Mouse (Mus musculus) hindbrain, embryonic 10.5 days (tissue): ENCODE data around the gene Stxbp6. TPM values are rescaled to one million over a fixed set of nuclear protein-coding genes. Genes with fewer than 3 reads are reported as not detected.
A peak's percentile ranks its signal among the peaks of the same experiment; 100 is the strongest.

Source experiments
- DNase-seq: peaks from one replicate; pipeline ENCODE4 v3.0.0-alpha.2; 2017; ENCODE audit warnings: low spot score
- H3K27ac ChIP-seq: fragments of 300-500 bp; sonication (generic); 2 replicates; pipeline ENCODE4 v1.5.1; 2016; ENCODE audit warnings: mild to moderate bottlenecking, moderate library complexity
- H3K27me3 ChIP-seq: fragments of 300-500 bp; sonication (generic); 2 replicates; pipeline ENCODE4 v1.6.1; 2016; ENCODE audit warnings: mild to moderate bottlenecking; ENCODE audit not compliant: poor library complexity, insufficient read depth, severe bottlenecking
- H3K36me3 ChIP-seq: fragments of 300-500 bp; sonication (generic); 2 replicates; pipeline ENCODE4 v1.6.1; 2016; ENCODE audit warnings: mild to moderate bottlenecking, moderate library complexity
- H3K4me1 ChIP-seq: fragments of 300-500 bp; sonication (generic); replicated peaks from 2 replicates; pipeline ENCODE4 v1.6.1; 2016; ENCODE audit warnings: mild to moderate bottlenecking
- H3K4me3 ChIP-seq: fragments of 300-500 bp; sonication (generic); 2 replicates; pipeline ENCODE4 v1.5.1; 2016; ENCODE audit warnings: mild to moderate bottlenecking, moderate library complexity
- H3K9me3 ChIP-seq: fragments of 300-500 bp; sonication (generic); 2 replicates; pipeline ENCODE4 v1.6.1; 2016; ENCODE audit warnings: mild to moderate bottlenecking, moderate library complexity
- WGBS: fragments of 180-500 bp; shearing (Covaris S2); methylation state at CpG from one replicate; pipeline ENCODE4 v1.1.7; 2016; 5-methylcytosine and 5-hydroxymethylcytosine counted together
- polyA plus RNA-seq: library from polyadenylated mRNA; unstranded; fragments of >200 nt; fragmentation: Nextera tagmentation; extraction: Ambion mirVana; gene quantifications from 2 replicates; pipeline ENCODE4 v1.2.1, GENCODE M21; 2016

The Stxbp6 gene
- polyA plus RNA-seq, 1 experiment from 2014 or later: 14.9 TPM

- Histone ChIP-seq H3K9me3 (no peaks in the 10 kb centered on the region), H3K27me3 (no peaks in the 10 kb centered on the region), H3K4me1 (0 out of 2 replicates have a peak, but pooled peaks cover 4% of the 10 kb centered on the region), H3K27ac (no peak overlapping the region), H3K4me3 (no peak overlapping the region), H3K36me3 (no peaks in the 10 kb centered on the region)
- 89% methylated on average over 3 of the region's 3 CpGs for WGBS
- DNase-seq: no peak
Measured at GRCm38 (mm10) chr12:44975266-44975665, 99.2 kb downstream of the Stxbp6 start.

GRCm38 (mm10) chr12:44971477-44971876 is 103.0 kb downstream of the Stxbp6 start:
- Histone ChIP-seq H3K4me1 (no peaks in the 10 kb centered on the region), H3K36me3 (no peaks in the 10 kb centered on the region), H3K27ac (no peak overlapping the region), H3K9me3 (no peaks in the 10 kb centered on the region), H3K27me3 (no peaks in the 10 kb centered on the region), H3K4me3 (no peak overlapping the region)
- no peak for DNase-seq
- WGBS: 96% methylated on average over 2 of the region's 2 CpGs

- H3K36me3 ChIP-seq: no peaks in the 10 kb centered on the region
- H3K4me3 ChIP-seq: no peak overlapping the region
- no peak for DNase-seq
- no peaks in the 10 kb centered on the region for H3K27me3 ChIP-seq
- no peaks in the 10 kb centered on the region for H3K9me3 ChIP-seq
- WGBS: 91% methylated on average over 1 of the region's 1 CpGs
- no peak overlapping the region for H3K27ac ChIP-seq
- H3K4me1 ChIP-seq: no peaks in the 10 kb centered on the region
Measured at GRCm38 (mm10) chr12:44967448-44967847, 107.1 kb downstream of the Stxbp6 start.

GRCm38 (mm10) chr12:44957474-44957873 is 117.0 kb downstream of the Stxbp6 start:
- H3K27ac ChIP-seq: no peak overlapping the region
- no peak overlapping the region for H3K4me3 ChIP-seq
- no peaks in the 10 kb centered on the region for H3K36me3 ChIP-seq
- no peaks in the 10 kb centered on the region for H3K4me1 ChIP-seq
- DNase-seq: no peak
- no peaks in the 10 kb centered on the region for H3K9me3 ChIP-seq
- 91% methylated on average over 3 of the region's 3 CpGs for WGBS
- no peaks in the 10 kb centered on the region for H3K27me3 ChIP-seq

GRCm38 (mm10) chr12:44953121-44953520 is 121.4 kb downstream of the Stxbp6 start:
- H3K36me3 ChIP-seq: no peaks in the 10 kb centered on the region
- no peak overlapping the region for H3K27ac ChIP-seq
- no peaks in the 10 kb centered on the region for H3K4me1 ChIP-seq
- DNase-seq: no peak
- 90% methylated on average over 2 of the region's 2 CpGs for WGBS
- H3K27me3 ChIP-seq: no peaks in the 10 kb centered on the region
- H3K9me3 ChIP-seq: no peaks in the 10 kb centered on the region
- no peak overlapping the region for H3K4me3 ChIP-seq

GRCm38 (mm10) chr12:44952072-44952471 is 122.4 kb downstream of the Stxbp6 start:
- Histone ChIP-seq H3K36me3 (no peaks in the 10 kb centered on the region), H3K27me3 (no peaks in the 10 kb centered on the region), H3K4me3 (no peak overlapping the region), H3K27ac (no peak overlapping the region), H3K9me3 (no peaks in the 10 kb centered on the region), H3K4me1 (no peaks in the 10 kb centered on the region)
- DNase-seq: no peak
- 90% methylated on average over 3 of the region's 3 CpGs for WGBS

- 96% methylated on average over 2 of the region's 2 CpGs for WGBS
Measured at GRCm38 (mm10) chr12:44950559-44950958, 124.0 kb downstream of the Stxbp6 start.

GRCm38 (mm10) chr12:44947823-44948222 is 126.7 kb downstream of the Stxbp6 start:
- Histone ChIP-seq H3K4me1 (no peaks in the 10 kb centered on the region), H3K27me3 (no peaks in the 10 kb centered on the region), H3K36me3 (no peaks in the 10 kb centered on the region), H3K27ac (no peak overlapping the region), H3K9me3 (no peaks in the 10 kb centered on the region), H3K4me3 (no peak overlapping the region)
- DNase-seq: no peak
- 80% methylated on average over 5 of the region's 5 CpGs for WGBS

More at GRCm38 (mm10) chr12:44950559-44950958, 124.0 kb downstream of the Stxbp6 start:
- DNase-seq: no peak
- no peaks in the 10 kb centered on the region for H3K36me3 ChIP-seq
- H3K27ac ChIP-seq: no peak overlapping the region
- no peak overlapping the region for H3K4me3 ChIP-seq
- no peaks in the 10 kb centered on the region for H3K4me1 ChIP-seq
- H3K9me3 ChIP-seq: no peaks in the 10 kb centered on the region
- H3K27me3 ChIP-seq: no peaks in the 10 kb centered on the region

- Histone ChIP-seq H3K4me1 (no peaks in the 10 kb centered on the region), H3K4me3 (no peak overlapping the region), H3K27me3 (no peaks in the 10 kb centered on the region), H3K36me3 (no peaks in the 10 kb centered on the region), H3K27ac (no peak overlapping the region), H3K9me3 (no peaks in the 10 kb centered on the region)
- DNase-seq: no peak
- 86% methylated on average over 4 of the region's 4 CpGs for WGBS
Measured at GRCm38 (mm10) chr12:44940325-44940724, 134.2 kb downstream of the Stxbp6 start.

- 85% methylated on average over 8 of the region's 8 CpGs for WGBS
- Histone ChIP-seq H3K9me3 (no peaks in the 10 kb centered on the region), H3K4me1 (no peaks in the 10 kb centered on the region), H3K27me3 (no peaks in the 10 kb centered on the region), H3K36me3 (no peaks in the 10 kb centered on the region), H3K27ac (no peak overlapping the region), H3K4me3 (no peak overlapping the region)
- DNase-seq: no peak
Measured at GRCm38 (mm10) chr12:44939106-44939505, 135.4 kb downstream of the Stxbp6 start.

- WGBS: 88% methylated on average over 6 of the region's 6 CpGs
- Histone ChIP-seq H3K4me1 (peaks cover 10% of the 10 kb centered on the region), H3K27ac (no peak overlapping the region), H3K36me3 (no peaks in the 10 kb centered on the region), H3K27me3 (no peaks in the 10 kb centered on the region), H3K9me3 (no peaks in the 10 kb centered on the region), H3K4me3 (no peak overlapping the region)
- no peak for DNase-seq
Measured at GRCm38 (mm10) chr12:44932954-44933353, 141.6 kb downstream of the Stxbp6 start.

GRCm38 (mm10) chr12:44931716-44932115 is 142.8 kb downstream of the Stxbp6 start:
- WGBS: 79% methylated on average over 7 of the region's 7 CpGs
- Histone ChIP-seq H3K27me3 (no peaks in the 10 kb centered on the region), H3K9me3 (no peaks in the 10 kb centered on the region), H3K27ac (no peak overlapping the region), H3K4me1 (peaks cover 10% of the 10 kb centered on the region), H3K36me3 (no peaks in the 10 kb centered on the region), H3K4me3 (no peak overlapping the region)
- DNase-seq: no peak

GRCm38 (mm10) chr12:44928456-44928855 is 146.1 kb downstream of the Stxbp6 start:
- DNase-seq: peak; percentile 27
- no peak overlapping the region for H3K27ac ChIP-seq
- no peaks in the 10 kb centered on the region for H3K9me3 ChIP-seq
- no peak overlapping the region for H3K4me3 ChIP-seq
- no peaks in the 10 kb centered on the region for H3K36me3 ChIP-seq
- WGBS: 18% methylated on average over 3 of the region's 3 CpGs
- H3K27me3 ChIP-seq: no peaks in the 10 kb centered on the region
- peaks cover 15% of the 10 kb centered on the region for H3K4me1 ChIP-seq

GRCm38 (mm10) chr12:44925901-44926300 is 148.6 kb downstream of the Stxbp6 start:
- DNase-seq: no peak
- Histone ChIP-seq H3K27ac (no peak overlapping the region), H3K4me1 (peaks cover 15% of the 10 kb centered on the region), H3K36me3 (no peaks in the 10 kb centered on the region), H3K4me3 (no peak overlapping the region), H3K9me3 (no peaks in the 10 kb centered on the region), H3K27me3 (no peaks in the 10 kb centered on the region)
- 59% methylated on average over 3 of the region's 3 CpGs for WGBS
